Mouse (Mus musculus) liver, embryonic 13.5 days (tissue): ENCODE results near the gene Gpha2. TPM values are rescaled to one million over a fixed set of nuclear protein-coding genes. Genes with fewer than 3 reads are reported as not detected.

Source experiments
- ATAC-seq: fragments of 200-750 bp; cut with Nextera tagmentation; 2 replicates; pipeline ENCODE4 v1.8.0; 2017; ENCODE audit warnings: low read depth, mild to moderate bottlenecking, moderate number of reproducible peaks, moderate library complexity
- DNase-seq: peaks from one replicate; pipeline ENCODE4 v3.0.0; 2022
- H3K27ac ChIP-seq: fragments of 300-500 bp; sonication (generic); 2 replicates; pipeline ENCODE4 v1.5.1; 2015; ENCODE audit warnings: moderate library complexity, mild to moderate bottlenecking, inconsistent platforms
- H3K27me3 ChIP-seq: fragments of 300-500 bp; sonication (generic); 2 replicates; pipeline ENCODE4 v1.6.1; 2015; ENCODE audit warnings: mild to moderate bottlenecking, inconsistent platforms
- H3K36me3 ChIP-seq: fragments of 300-500 bp; sonication (generic); 2 replicates; pipeline ENCODE4 v1.6.1; 2015; ENCODE audit warnings: mild to moderate bottlenecking, inconsistent platforms
- H3K4me1 ChIP-seq: fragments of 300-500 bp; sonication (generic); replicated peaks from 2 replicates; pipeline ENCODE4 v1.6.1; 2015; ENCODE audit warnings: inconsistent platforms
- H3K4me2 ChIP-seq: fragments of 300-500 bp; sonication (generic); 2 replicates; pipeline ENCODE4 v1.6.1; 2015; ENCODE audit warnings: inconsistent platforms, mild to moderate bottlenecking, moderate library complexity
- H3K4me3 ChIP-seq: fragments of 300-500 bp; sonication (generic); replicated peaks from 2 replicates; pipeline ENCODE4 v1.5.1; 2015; ENCODE audit warnings: mild to moderate bottlenecking, inconsistent platforms
- H3K9ac ChIP-seq: fragments of 300-500 bp; sonication (generic); 2 replicates; pipeline ENCODE4 v1.6.1; 2015; ENCODE audit warnings: mild to moderate bottlenecking, inconsistent platforms
- H3K9me3 ChIP-seq: fragments of 300-500 bp; sonication (generic); replicated peaks from 2 replicates; pipeline ENCODE4 v1.6.1; 2016; ENCODE audit warnings: inconsistent platforms
- WGBS: fragments of 180-500 bp; shearing (Covaris S2); methylation state at CpG from one replicate; pipeline ENCODE4 v1.1.7; 2015; ENCODE audit not compliant: insufficient replicate concordance; 5-methylcytosine and 5-hydroxymethylcytosine counted together
- microRNA counts: library from miRNA; unstranded; fragments of <30 nt; microRNA quantifications from one replicate; lab custom pipeline; 2016
- microRNA-seq: library from miRNA; unstranded; fragments of <30 nt; microRNA quantifications from one replicate; pipeline ENCODE4, GENCODE M21; 2016
- polyA plus RNA-seq: library from polyadenylated mRNA; unstranded; fragments of >200 nt; fragmentation: Nextera tagmentation; extraction: Ambion mirVana; gene quantifications from 2 replicates; pipeline ENCODE4 v1.2.1, GENCODE M21; 2015

The Gpha2 gene
- polyA plus RNA-seq, 1 experiment from 2014 or later, result 0.17 TPM

DNA sequence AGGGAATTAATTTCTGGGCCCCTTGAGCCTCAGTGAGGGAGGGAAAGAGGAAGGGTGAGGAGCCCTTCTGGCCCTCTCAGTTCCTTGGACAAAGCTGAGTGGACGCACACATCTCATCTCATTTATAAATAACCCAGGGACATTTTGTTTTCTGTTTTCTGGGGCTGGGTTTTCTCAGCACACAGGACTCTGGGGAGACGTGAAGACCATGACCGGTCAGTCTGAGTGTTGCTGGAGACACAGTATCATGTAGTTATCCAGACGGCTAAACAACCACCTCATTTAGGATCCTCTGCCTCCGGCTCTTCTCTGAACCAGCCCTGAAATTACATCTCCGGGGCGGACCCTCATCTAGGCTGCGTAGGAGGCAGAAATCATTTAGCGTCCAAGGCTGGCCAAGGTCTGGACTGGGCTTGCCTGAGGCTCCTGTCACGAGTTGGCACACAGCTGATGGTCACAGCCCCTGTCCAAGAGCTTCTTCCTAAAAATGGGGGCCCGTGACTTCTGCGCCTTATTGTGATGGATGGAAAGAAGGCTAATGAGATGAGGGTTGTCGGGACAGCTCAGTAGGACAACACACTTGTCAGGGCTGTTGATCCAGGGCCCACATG, 47.9 kb downstream of the Gpha2 start:
- Histone ChIP-seq H3K36me3 (peaks cover 6% of the 10 kb centered on the region), H3K9ac (no peak overlapping the region), H3K4me3 (no peak overlapping the region), H3K27ac (no peak overlapping the region), H3K9me3 (no peaks in the 10 kb centered on the region), H3K4me2 (no peak overlapping the region), H3K4me1 (peaks cover 74% of the 10 kb centered on the region), H3K27me3 (no peaks in the 10 kb centered on the region)
- no peak for DNase-seq
- WGBS, result 84% methylated on average over 13 of the region's 13 CpGs
- no peak for ATAC-seq

DNA sequence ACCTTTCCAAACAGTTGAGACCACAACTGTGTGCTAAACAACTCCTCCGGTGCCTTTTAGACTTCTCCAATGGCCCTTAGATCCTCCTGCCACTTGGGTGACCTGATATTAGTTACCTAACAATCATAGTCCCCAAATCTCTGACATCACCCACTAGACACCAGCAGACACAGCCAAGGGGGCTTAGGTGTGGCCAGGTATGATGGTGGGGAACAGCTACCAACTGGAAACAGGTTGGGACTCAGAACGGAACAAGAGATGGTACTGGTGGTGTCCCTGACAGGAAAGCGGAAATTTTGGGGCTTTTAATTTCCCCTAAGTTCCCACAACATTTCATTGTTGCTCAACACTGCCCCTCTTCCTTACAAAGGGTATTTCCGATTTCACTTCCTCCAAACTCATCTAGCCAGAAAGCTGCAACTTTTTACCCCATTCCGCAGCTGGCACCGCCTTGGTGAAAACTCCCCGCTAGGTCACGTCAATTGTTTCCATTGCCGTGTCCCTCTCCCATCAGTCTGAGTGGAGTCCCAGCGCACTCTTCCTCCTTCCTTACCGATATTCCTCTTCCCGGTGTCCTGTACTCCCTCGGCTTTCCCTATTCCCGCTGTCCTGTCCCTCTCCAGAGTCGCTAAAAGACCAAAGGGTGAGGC, 49.7 kb downstream of the Gpha2 start:
- H3K27me3 ChIP-seq, result no peaks in the 10 kb centered on the region
- WGBS, result 5% methylated on average over 15 of the region's 15 CpGs
- peaks cover 78% of the 10 kb centered on the region for H3K4me1 ChIP-seq
- DNase-seq (no peak), ATAC-seq (no peak)
- H3K4me2 ChIP-seq, result peak overlapping the region; percentile 98
- H3K9ac ChIP-seq, result peak overlapping the region; percentile 85
- H3K27ac ChIP-seq, result peak overlapping the region; percentile 98
- H3K4me3 ChIP-seq, result peak overlapping the region; percentile 90
- H3K36me3 ChIP-seq, result peaks cover 22% of the 10 kb centered on the region
- H3K9me3 ChIP-seq, result no peaks in the 10 kb centered on the region

DNA sequence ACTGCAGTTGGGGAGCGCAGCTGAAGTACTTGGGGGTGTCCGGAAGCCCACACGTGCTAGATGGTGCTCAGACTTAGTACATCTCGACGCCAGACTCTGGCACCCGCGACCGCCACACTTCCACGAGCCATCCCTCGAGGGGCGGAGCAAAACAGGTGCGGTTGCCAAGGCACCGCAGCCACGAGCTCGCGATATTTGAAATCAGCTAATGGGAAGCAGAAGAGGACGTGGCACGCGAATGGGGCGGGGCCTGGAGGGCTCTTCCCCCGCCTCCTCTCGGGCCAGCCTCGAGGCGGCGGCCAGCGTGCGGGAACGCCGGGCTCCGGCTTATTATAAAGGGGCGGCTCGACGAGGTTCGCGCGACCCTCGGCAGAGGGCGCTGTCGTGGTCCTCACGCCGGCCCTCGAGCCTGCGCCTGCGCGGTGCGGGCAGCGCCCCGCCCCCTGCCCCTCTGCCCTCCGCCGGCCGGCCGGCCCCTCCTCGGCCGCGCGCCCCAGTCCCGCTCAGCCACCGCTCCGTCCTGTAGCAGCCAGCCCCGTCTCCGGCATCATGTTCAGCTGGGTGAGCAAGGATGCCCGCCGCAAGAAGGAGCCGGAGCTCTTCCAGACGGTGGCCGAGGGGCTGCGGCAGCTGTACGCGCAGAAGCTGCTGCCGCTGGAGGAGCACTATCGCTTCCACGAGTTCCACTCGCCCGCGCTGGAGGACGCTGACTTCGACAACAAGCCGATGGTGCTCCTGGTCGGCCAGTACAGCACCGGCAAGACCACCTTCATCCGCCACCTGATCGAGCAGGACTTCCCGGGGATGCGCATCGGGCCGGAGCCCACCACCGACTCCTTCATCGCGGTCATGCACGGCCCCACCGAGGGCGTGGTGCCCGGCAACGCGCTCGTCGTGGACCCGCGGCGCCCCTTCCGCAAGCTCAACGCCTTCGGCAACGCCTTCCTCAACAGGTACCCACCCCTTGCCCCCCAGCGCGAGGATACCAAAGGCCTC, 50.5 kb downstream of the Gpha2 start, which contains the start of gene Ehd1:
Ehd1 (plus strand) TSS at position 300 of the 996 bp plus-strand sequence.
- H3K4me1 ChIP-seq, result peaks cover 78% of the 10 kb centered on the region
- H3K9ac ChIP-seq, result peak within 1 kb of the TSS; percentile 95
- H3K36me3 ChIP-seq, result peaks cover 31% of the 10 kb centered on the region
- H3K27me3 ChIP-seq, result no peaks in the 10 kb centered on the region
- DNase-seq (peak; percentile 98), ATAC-seq (peak; percentile 90)
- H3K4me2 ChIP-seq, result peak within 1 kb of the TSS; percentile 98
- H3K4me3 ChIP-seq, result peak within 1 kb of the TSS; percentile 90
- no peaks in the 10 kb centered on the region for H3K9me3 ChIP-seq
- under 1% methylated on average over 106 of the region's 106 CpGs for WGBS
- peak within 1 kb of the TSS; percentile 98 for H3K27ac ChIP-seq

MicroRNA genes within 50 kb of the gene (microRNA counts, 519-probe panel; counts per million panel counts)
- 5,588 counts per million, percentile 66 among the panel's probes with 10 or more counts for microRNA mmu-miR-192 (lab: Ali Mortazavi, UCI)

Small RNA genes lying within 50 kb of the gene (microRNA-seq; reads per million reads assigned to microRNA genes)
- 3,663 reads per million, percentile 87 among the genes with 10 or more reads in this experiment for gene Mir192
- 1,535 reads per million, percentile 79 among the genes with 10 or more reads in this experiment for gene Mir194-2

Other genes with a start within 250 kb of the Gpha2 start
- not detected in 2 replicates for gene Slc22a20, start 240.2 kb upstream of the Gpha2 start, polyA plus RNA-seq
- 21.9 and 26.3 TPM in 2 replicates for gene Capn1, start 210.5 kb upstream of the Gpha2 start, polyA plus RNA-seq
- 11.6 and 13.9 TPM in 2 replicates for gene Syvn1, start 179.8 kb upstream of the Gpha2 start, polyA plus RNA-seq
- gene Mrpl49, start 168.6 kb upstream of the Gpha2 start, polyA plus RNA-seq, result 50.2 and 59.4 TPM in 2 replicates
- gene Fau, start 168.5 kb upstream of the Gpha2 start, polyA plus RNA-seq, result 639 and 696 TPM in 2 replicates
- 22.1 and 23.2 TPM in 2 replicates for gene Znhit2, start 165.2 kb upstream of the Gpha2 start, polyA plus RNA-seq
- 30.6 and 33.2 TPM in 2 replicates for gene Tm7sf2, start 158.0 kb upstream of the Gpha2 start, polyA plus RNA-seq
- 29.1 and 31.6 TPM in 2 replicates for gene Vps51, start 149.1 kb upstream of the Gpha2 start, polyA plus RNA-seq
- gene Tmem262, start 146.3 kb upstream of the Gpha2 start, polyA plus RNA-seq, result not detected in 2 replicates
- 0.49 and 0.80 TPM in 2 replicates for gene Gm28374, start 144.1 kb upstream of the Gpha2 start, polyA plus RNA-seq
- gene Zfpl1, start 141.4 kb upstream of the Gpha2 start, polyA plus RNA-seq, result 22.6 and 23.5 TPM in 2 replicates
- 34.2 and 39.3 TPM in 2 replicates for gene Cdca5, start 141.4 kb upstream of the Gpha2 start, polyA plus RNA-seq
- 0.30 and 0.32 TPM in 2 replicates for gene AC131692.1, start 132.0 kb upstream of the Gpha2 start, polyA plus RNA-seq
- gene Naaladl1, start 120.6 kb upstream of the Gpha2 start, polyA plus RNA-seq, result 2.2 and 2.6 TPM in 2 replicates
- 27.5 and 27.9 TPM in 2 replicates for gene Sac3d1, start 107.7 kb upstream of the Gpha2 start, polyA plus RNA-seq
- 46.5 and 48.5 TPM in 2 replicates for gene Snx15, start 98.1 kb upstream of the Gpha2 start, polyA plus RNA-seq
- 0.12 and 0.29 TPM in 2 replicates for gene Batf2, start 85.4 kb upstream of the Gpha2 start, polyA plus RNA-seq
- 37.1 and 38.0 TPM in 2 replicates for gene Arl2, start 84.8 kb upstream of the Gpha2 start, polyA plus RNA-seq
- gene Majin, start 42.0 kb upstream of the Gpha2 start, polyA plus RNA-seq, result not detected in 2 replicates
- gene Ppp2r5b, start 9.5 kb downstream of the Gpha2 start, polyA plus RNA-seq, result 3.5 and 4.9 TPM in 2 replicates
- 4.1 and 4.8 TPM in 2 replicates for gene Atg2a, start 15.3 kb downstream of the Gpha2 start, polyA plus RNA-seq
- gene Ehd1, start 50.3 kb downstream of the Gpha2 start, polyA plus RNA-seq, result 68.8 and 72.6 TPM in 2 replicates
- 0.14 and 0.16 TPM in 2 replicates for gene Cdc42bpg, start 80.1 kb downstream of the Gpha2 start, polyA plus RNA-seq
- 26.3 and 29.9 TPM in 2 replicates for gene Men1, start 108.6 kb downstream of the Gpha2 start, polyA plus RNA-seq
- 4.5 and 5.8 TPM in 2 replicates for gene Map4k2, start 114.8 kb downstream of the Gpha2 start, polyA plus RNA-seq
- gene Sf1, start 137.3 kb downstream of the Gpha2 start, polyA plus RNA-seq, result 68.4 and 92.3 TPM in 2 replicates
- gene Pygm, start 158.0 kb downstream of the Gpha2 start, polyA plus RNA-seq, result 2.7 and 2.9 TPM in 2 replicates
- 77.2 and 85.3 TPM in 2 replicates for gene Rasgrp2, start 173.0 kb downstream of the Gpha2 start, polyA plus RNA-seq
- 0.48 and 0.54 TPM in 2 replicates for gene Nrxn2, start 192.4 kb downstream of the Gpha2 start, polyA plus RNA-seq